Mouse (Mus musculus): ENCODE data around the gene Dnajc30. TPM values are rescaled to one million over a fixed set of nuclear protein-coding genes. Genes with fewer than 3 reads are reported as not detected.

The Dnajc30 gene
- polyA plus RNA-seq, 1 experiment from 2014 or later: 31.3 TPM

GRCm38 (mm10) chr5:135066008-135066407 is 2.0 kb downstream of the Dnajc30 start:
- no peak for ATAC-seq
- H3K27me3 ChIP-seq: no peaks in the 10 kb centered on the region
- no peak overlapping the region for H3K4me2 ChIP-seq
- H3K4me1 ChIP-seq: peaks cover 24% of the 10 kb centered on the region
- peaks cover 34% of the 10 kb centered on the region for H3K36me3 ChIP-seq (ENCODE audit: poor library complexity, severe bottlenecking)
- 88% methylated on average over 3 of the region's 3 CpGs for WGBS
- H3K9ac ChIP-seq: no peak overlapping the region
- H3K9me3 ChIP-seq (replicated peaks): no peaks in the 10 kb centered on the region
- no peak overlapping the region for H3K27ac ChIP-seq
- H3K4me3 ChIP-seq: no peak overlapping the region

- Histone ChIP-seq H3K9ac (no peak overlapping the region), H3K4me1 (peaks cover 21% of the 10 kb centered on the region), H3K36me3 (ENCODE audit: poor library complexity, severe bottlenecking) (peaks cover 52% of the 10 kb centered on the region), H3K9me3 (replicated peaks) (no peaks in the 10 kb centered on the region), H3K4me2 (no peak overlapping the region), H3K27me3 (no peaks in the 10 kb centered on the region), H3K4me3 (no peak overlapping the region), H3K27ac (no peak overlapping the region)
- WGBS: 90% methylated on average over 3 of the region's 3 CpGs
- no peak for ATAC-seq
Observed at GRCm38 (mm10) chr5:135070448-135070847, 6.4 kb downstream of the Dnajc30 start.

- 94% methylated on average over 2 of the region's 2 CpGs for WGBS
- no peaks in the 10 kb centered on the region for H3K27me3 ChIP-seq
- no peak overlapping the region for H3K9ac ChIP-seq
- peaks cover 24% of the 10 kb centered on the region for H3K4me1 ChIP-seq
- H3K36me3 ChIP-seq (ENCODE audit: poor library complexity, severe bottlenecking): peaks cover 53% of the 10 kb centered on the region
- no peak overlapping the region for H3K4me3 ChIP-seq
- ATAC-seq: no peak
- H3K4me2 ChIP-seq: no peak overlapping the region
- H3K9me3 ChIP-seq (replicated peaks): no peaks in the 10 kb centered on the region
- H3K27ac ChIP-seq: no peak overlapping the region
Observed at GRCm38 (mm10) chr5:135072061-135072460, 8.1 kb downstream of the Dnajc30 start.

GRCm38 (mm10) chr5:135072720-135073119 is 8.7 kb downstream of the Dnajc30 start:
- Histone ChIP-seq H3K9me3 (replicated peaks) (no peaks in the 10 kb centered on the region), H3K4me3 (no peak overlapping the region), H3K27ac (no peak overlapping the region), H3K4me1 (peaks cover 25% of the 10 kb centered on the region), H3K36me3 (ENCODE audit: poor library complexity, severe bottlenecking) (peaks cover 47% of the 10 kb centered on the region), H3K27me3 (no peaks in the 10 kb centered on the region), H3K4me2 (no peak overlapping the region), H3K9ac (no peak overlapping the region)
- WGBS: 66% methylated on average over 6 of the region's 6 CpGs
- no peak for ATAC-seq

GRCm38 (mm10) chr5:135073349-135074150 is 9.5 kb downstream of the Dnajc30 start:
- no peak overlapping the region for H3K27ac ChIP-seq
- no peaks in the 10 kb centered on the region for H3K9me3 ChIP-seq (replicated peaks)
- no peak overlapping the region for H3K4me3 ChIP-seq
- peaks cover 38% of the 10 kb centered on the region for H3K36me3 ChIP-seq (ENCODE audit: poor library complexity, severe bottlenecking)
- 30% methylated on average over 26 of the region's 26 CpGs for WGBS
- H3K27me3 ChIP-seq: no peaks in the 10 kb centered on the region
- H3K4me1 ChIP-seq: peaks cover 25% of the 10 kb centered on the region
- ATAC-seq: no peak
- H3K4me2 ChIP-seq: no peak overlapping the region
- peak overlapping the region; percentile 27; the same call in 1 of the 2 replicates for H3K9ac ChIP-seq

- Histone ChIP-seq H3K9ac (no peak overlapping the region), H3K36me3 (ENCODE audit: poor library complexity, severe bottlenecking) (peaks cover 38% of the 10 kb centered on the region), H3K9me3 (replicated peaks) (no peaks in the 10 kb centered on the region), H3K4me2 (no peak overlapping the region), H3K4me3 (no peak overlapping the region), H3K27ac (no peak overlapping the region), H3K27me3 (peaks cover 10% of the 10 kb centered on the region; the same call in 1 of the 2 replicates), H3K4me1 (peaks cover 25% of the 10 kb centered on the region)
- ATAC-seq: no peak
- 74% methylated on average over 4 of the region's 4 CpGs for WGBS
Observed at GRCm38 (mm10) chr5:135075655-135076054, 11.7 kb downstream of the Dnajc30 start.

- peak overlapping the region; percentile 99; the same call in 1 of the 2 replicates for H3K9ac ChIP-seq
- WGBS: 91% methylated on average over 14 of the region's 14 CpGs
- H3K27ac ChIP-seq: no peak overlapping the region
Observed at GRCm38 (mm10) chr5:135076368-135076767, 12.4 kb downstream of the Dnajc30 start.

GRCm38 (mm10) chr5:135076931-135077505 is 13.0 kb downstream of the Dnajc30 start:
- Histone ChIP-seq H3K4me1 (peaks cover 25% of the 10 kb centered on the region), H3K4me3 (peak overlapping the region; percentile 100), H3K9ac (peak overlapping the region; percentile 99), H3K27me3 (peaks cover 10% of the 10 kb centered on the region; the same call in 1 of the 2 replicates), H3K4me2 (peak overlapping the region; percentile 78), H3K27ac (peak overlapping the region; percentile 90), H3K36me3 (ENCODE audit: poor library complexity, severe bottlenecking) (peaks cover 34% of the 10 kb centered on the region), H3K9me3 (replicated peaks) (no peaks in the 10 kb centered on the region)
- 15% methylated on average over 14 of the region's 14 CpGs for WGBS
- peak; percentile 75 for ATAC-seq

More at GRCm38 (mm10) chr5:135076368-135076767, 12.4 kb downstream of the Dnajc30 start:
- Histone ChIP-seq H3K4me2 (peak overlapping the region; percentile 78), H3K9me3 (replicated peaks) (no peaks in the 10 kb centered on the region), H3K36me3 (ENCODE audit: poor library complexity, severe bottlenecking) (peaks cover 38% of the 10 kb centered on the region), H3K27me3 (peaks cover 10% of the 10 kb centered on the region; the same call in 1 of the 2 replicates), H3K4me1 (peaks cover 25% of the 10 kb centered on the region), H3K4me3 (peak overlapping the region; percentile 100)
- ATAC-seq: no peak

GRCm38 (mm10) chr5:135077564-135078481 is 13.8 kb downstream of the Dnajc30 start, which contains the start of gene Vps37d:
Gene Vps37d (minus strand): TSS chr5:135078266.
- ATAC-seq: peak; percentile 85
- Histone ChIP-seq H3K27ac (peak within 1 kb of the TSS; percentile 90), H3K9ac (peak within 1 kb of the TSS; percentile 99), H3K27me3 (peaks cover 10% of the 10 kb centered on the region; the same call in 1 of the 2 replicates), H3K4me2 (peak within 1 kb of the TSS; percentile 78), H3K4me3 (peak within 1 kb of the TSS; percentile 100), H3K36me3 (ENCODE audit: poor library complexity, severe bottlenecking) (peaks cover 26% of the 10 kb centered on the region), H3K4me1 (peaks cover 25% of the 10 kb centered on the region), H3K9me3 (replicated peaks) (no peaks in the 10 kb centered on the region)
- 0% methylated on average over 32 of the region's 83 CpGs for WGBS

- ATAC-seq: no peak; the same call in 1 of the 2 replicates
- Histone ChIP-seq H3K9ac (peak overlapping the region; percentile 99; the same call in 1 of the 2 replicates), H3K4me2 (peak overlapping the region; percentile 78), H3K9me3 (replicated peaks) (no peaks in the 10 kb centered on the region), H3K4me1 (peaks cover 21% of the 10 kb centered on the region), H3K27me3 (peaks cover 10% of the 10 kb centered on the region; the same call in 1 of the 2 replicates), H3K4me3 (peak overlapping the region; percentile 100), H3K27ac (0 out of 2 replicates have a peak overlapping the region, but pooled peaks have one; percentile 90), H3K36me3 (ENCODE audit: poor library complexity, severe bottlenecking) (peaks cover 20% of the 10 kb centered on the region)
- WGBS: under 1% methylated on average over 11 of the region's 11 CpGs
Observed at GRCm38 (mm10) chr5:135078482-135078810, 14.4 kb downstream of the Dnajc30 start.

GRCm38 (mm10) chr5:135079578-135079977 is 15.6 kb downstream of the Dnajc30 start:
- Histone ChIP-seq H3K27ac (no peak overlapping the region), H3K4me1 (peaks cover 12% of the 10 kb centered on the region), H3K4me3 (no peak overlapping the region), H3K4me2 (no peak overlapping the region), H3K9ac (no peak overlapping the region), H3K9me3 (replicated peaks) (no peaks in the 10 kb centered on the region), H3K36me3 (ENCODE audit: poor library complexity, severe bottlenecking) (peaks cover 11% of the 10 kb centered on the region), H3K27me3 (peaks cover 10% of the 10 kb centered on the region; the same call in 1 of the 2 replicates)
- ATAC-seq: no peak
- WGBS: 94% methylated on average over 2 of the region's 2 CpGs

Measured in forebrain, embryonic 13.5 days (tissue).